Mouse (Mus musculus): Measurements from ENCODE around the gene Wdr20. TPM values are rescaled to one million over a fixed set of nuclear protein-coding genes. Genes with fewer than 3 reads are reported as not detected.

The Wdr20 gene
- polyA plus RNA-seq, 1 experiment: 20.5 TPM

DNA sequence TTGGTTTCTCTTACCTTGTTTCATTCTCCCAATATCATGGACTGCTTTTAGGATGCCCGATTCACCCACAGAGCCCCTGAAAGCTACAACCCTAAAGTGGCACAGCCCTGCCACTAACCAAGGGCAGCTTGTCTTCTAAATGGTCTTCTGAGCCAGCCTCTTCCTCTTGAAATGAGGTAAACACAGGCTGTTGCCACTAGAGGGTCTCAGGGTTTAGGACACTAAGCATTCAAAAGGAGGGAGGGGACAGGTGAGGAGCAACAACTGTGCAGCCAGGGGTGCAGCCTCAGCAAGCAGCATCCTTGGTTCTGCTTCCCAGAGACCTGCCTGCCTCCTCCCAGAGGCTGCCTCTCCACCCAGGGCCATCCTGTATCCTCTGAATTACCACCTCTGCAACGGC lies 84.0 kb downstream of the Wdr20 start:
- DNase-seq (ENCODE audit: low read depth): no peak

DNA sequence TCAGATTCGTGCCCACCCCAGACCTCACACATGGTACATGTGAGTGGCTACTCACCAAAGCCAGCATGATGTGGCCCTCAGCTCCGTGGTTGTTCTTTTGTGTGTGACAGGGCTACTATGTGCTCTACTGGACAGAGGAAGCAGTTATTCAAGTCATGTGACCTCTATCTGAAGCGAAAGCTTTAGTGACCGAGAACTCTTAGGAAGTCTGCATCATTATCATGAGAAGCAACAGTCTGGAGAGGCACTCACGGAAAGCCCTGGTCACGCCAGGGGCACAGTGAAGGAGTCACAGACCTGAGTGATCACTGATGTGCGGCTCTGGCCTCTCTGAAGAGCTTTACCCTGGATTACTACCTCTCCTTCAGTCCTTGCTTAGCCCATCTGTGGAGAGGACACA lies 84.6 kb downstream of the Wdr20 start:
- no peak for DNase-seq (ENCODE audit: low read depth)

GRCm38 (mm10) chr12:110828908-110829307 lies 91.2 kb downstream of the Wdr20 start:
- DNase-seq (ENCODE audit: low read depth): no peak

DNA sequence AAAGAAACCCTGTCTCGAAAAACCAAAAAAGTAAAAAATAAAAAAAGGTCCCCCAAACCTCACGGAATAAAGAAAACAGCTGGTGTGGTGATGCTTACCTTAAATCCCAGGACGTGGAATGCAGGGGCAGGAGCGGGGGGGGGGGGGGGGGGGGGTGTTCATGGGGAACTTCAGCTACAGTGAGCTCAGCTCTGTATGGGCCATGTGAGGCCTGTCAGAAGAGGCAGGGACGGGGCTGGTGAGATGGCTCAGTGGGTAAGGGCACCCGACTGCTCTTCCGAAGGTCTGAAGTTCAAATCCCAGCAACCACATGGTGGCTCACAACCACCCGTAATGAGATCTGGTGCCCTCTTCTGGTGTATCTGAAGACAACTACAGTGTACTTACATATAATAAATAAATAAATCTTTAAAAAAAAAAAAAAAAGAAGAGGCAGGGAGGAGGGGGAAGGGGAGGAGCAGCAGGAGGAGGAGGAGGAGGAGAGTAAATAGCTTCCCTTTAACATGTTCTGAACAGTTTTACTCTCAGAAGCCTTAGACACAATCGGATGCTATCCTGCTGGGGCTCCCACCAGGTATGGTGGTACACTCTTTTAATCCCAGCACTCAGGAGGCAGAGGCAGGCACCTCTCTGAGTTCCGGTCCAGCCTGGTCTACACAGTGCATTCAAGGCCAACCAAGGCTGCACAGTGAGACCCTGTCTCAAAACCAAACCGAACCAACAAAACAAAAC lies 92.7 kb downstream of the Wdr20 start:
- DNase-seq (ENCODE audit: low read depth): no peak

- DNase-seq (ENCODE audit: low read depth): no peak
Measured at GRCm38 (mm10) chr12:110835182-110835581, 97.4 kb downstream of the Wdr20 start.

DNA sequence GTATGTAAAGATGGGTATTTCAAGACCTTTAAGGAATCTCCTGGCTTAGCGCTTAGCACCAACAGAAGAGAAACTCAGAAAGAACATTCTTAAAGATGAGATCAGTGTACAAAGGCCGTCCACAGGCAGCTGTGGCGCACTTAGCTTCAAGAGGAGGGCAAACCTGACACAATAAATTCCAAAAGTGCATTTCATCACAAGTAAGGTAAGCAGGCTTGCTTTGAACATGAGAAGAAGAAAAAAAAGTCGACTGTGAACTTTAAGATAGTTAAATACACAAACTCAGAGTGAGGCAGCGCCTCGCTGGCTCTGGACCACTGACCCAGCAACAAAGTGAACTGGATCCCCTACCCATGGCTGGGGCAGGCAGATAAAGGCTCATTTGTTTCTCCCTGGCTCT lies 99.0 kb downstream of the Wdr20 start:
- no peak for DNase-seq (ENCODE audit: low read depth)

- DNase-seq (ENCODE audit: low read depth): no peak
Measured at GRCm38 (mm10) chr12:110837192-110837841, 99.6 kb downstream of the Wdr20 start.

DNA sequence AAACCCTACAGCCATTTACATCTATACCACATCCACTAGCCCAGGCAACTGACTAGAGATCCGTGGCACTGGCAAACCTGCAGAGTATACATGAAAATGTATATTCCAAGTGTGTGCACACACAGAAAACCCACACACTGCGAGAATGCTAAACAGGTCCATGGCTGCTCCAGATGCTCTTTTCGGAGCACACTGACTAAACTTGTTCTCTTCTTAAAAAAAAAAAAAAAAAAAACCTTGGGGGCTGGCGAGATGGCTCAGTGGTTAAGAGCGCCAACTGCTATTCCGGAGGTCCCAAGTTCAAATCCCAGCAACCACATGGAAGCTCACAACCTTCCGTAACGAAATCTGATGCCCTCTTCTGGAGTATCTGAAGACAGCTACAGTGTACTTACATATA lies 100.1 kb downstream of the Wdr20 start:
- DNase-seq (ENCODE audit: low read depth): no peak

DNA sequence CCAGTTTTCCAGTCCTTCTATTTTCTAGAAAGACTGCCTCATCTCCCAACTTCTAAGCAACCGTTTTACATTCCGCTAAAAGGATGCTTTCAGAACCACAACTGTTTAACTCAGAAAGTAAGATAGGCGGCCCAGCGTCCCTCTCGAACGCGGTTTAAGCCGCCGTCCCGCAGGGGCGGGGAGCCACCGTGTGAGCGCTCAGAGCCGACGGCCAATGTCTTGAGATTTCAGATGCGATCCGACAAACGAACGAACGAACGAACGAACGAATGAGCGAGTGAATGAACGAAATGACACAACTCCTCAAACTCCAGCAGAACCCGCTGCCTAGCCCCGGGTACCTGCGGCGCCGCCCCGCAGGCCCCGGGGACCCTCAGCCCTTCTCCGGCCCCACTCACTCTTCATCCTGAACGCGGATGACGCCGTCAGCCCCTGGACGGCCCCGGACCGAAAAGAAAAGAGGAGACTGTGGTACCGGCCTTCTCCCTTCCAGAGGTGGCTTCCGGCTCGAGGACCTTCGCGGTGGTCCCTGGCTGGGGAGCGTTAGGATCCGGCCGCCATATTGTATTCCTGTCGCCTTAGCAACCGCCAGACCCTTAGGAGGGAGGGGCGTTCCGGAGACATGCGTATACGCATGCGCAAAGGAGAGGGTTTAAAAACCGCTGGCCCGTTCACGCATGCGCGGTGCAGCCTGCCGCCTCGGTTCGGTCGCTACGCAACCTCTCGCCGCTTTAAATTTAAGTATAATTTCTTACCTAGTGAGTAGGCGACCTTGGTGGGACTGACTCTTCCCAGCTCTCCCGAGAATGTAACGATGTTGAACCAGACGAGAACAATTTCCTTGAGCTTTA lies 102.8 kb downstream of the Wdr20 start, which contains the start of gene Mok:
Mok (minus strand) TSS at position 592 of the 851 bp plus-strand sequence.
- DNase-seq (ENCODE audit: low read depth): no peak

GRCm38 (mm10) chr12:110841731-110842493 lies 104.2 kb downstream of the Wdr20 start:
- no peak for DNase-seq (ENCODE audit: low read depth)

DNA sequence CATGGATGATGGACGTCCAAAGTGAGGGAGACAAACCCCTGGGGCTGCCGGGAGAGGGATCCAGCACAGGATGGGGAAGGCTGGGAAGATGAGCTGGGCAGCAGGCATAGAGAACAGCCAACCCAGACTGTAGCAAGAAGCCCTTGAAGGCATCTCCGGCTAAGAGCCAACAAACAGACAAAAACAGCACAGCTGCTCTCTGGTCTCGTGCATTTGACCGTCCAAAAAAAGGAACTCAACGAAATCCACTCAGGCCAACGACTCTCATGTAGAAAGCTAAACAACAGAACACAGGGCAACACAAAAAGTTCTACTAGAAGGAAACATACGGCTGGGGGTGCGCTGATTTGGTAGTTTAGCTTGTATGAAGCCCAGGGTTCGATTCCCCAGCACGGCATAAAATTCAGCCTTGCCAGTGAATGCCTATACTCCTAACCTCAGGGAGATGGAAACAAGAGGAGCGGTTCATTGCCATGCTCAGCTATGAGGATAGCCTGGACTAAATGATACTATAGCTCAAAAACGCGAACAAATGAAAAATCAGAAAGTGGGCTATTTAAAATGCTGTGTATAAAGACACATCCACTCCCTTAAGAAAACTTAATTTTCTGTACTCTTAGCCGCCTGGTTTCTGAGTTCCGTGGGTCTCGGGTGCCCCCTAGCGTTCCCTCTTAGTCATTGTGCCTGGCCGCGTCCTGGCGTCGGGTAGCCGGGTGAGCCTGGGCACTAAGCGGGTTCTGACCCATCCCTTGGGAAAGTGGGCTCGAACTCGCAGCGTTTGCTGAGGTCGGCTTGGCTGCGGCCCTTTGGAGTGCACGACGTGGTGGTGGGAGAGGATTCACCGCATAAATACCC lies 105.7 kb downstream of the Wdr20 start:
- no peak for DNase-seq (ENCODE audit: low read depth)

- DNase-seq (ENCODE audit: low read depth): peak; percentile 46
Measured at GRCm38 (mm10) chr12:110844227-110845130, 106.7 kb downstream of the Wdr20 start.

GRCm38 (mm10) chr12:110845131-110845880 lies 107.6 kb downstream of the Wdr20 start:
- peak; percentile 76 for DNase-seq (ENCODE audit: low read depth)

DNA sequence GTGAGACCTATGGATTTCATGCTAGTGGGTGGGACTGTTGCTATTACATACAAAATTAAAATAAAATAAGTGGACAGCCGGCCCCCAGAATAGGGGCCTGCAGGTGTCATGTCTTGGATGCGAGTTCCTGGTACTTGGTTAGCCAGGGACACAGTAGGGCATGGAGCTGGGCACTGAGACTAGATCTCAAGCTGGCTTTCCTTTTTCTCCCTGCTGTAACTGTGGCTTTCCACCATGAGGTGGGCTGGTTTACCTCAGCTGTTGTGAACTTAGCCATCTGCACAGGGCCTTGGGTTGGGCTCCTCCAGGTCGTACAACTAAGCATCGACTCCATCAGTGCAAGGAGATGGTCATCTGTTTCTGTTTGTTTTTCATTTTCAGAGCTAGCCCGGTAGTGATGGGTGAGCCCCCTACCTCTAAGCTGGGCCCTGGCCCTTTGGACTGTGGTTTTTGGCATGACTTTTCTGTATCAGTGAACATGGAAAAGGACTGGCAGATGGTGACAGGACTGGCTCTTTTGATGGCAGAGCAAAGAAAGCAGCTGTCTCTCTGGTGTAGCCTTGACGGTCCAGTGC lies 108.5 kb downstream of the Wdr20 start:
- no peak for DNase-seq (ENCODE audit: low read depth)

DNA sequence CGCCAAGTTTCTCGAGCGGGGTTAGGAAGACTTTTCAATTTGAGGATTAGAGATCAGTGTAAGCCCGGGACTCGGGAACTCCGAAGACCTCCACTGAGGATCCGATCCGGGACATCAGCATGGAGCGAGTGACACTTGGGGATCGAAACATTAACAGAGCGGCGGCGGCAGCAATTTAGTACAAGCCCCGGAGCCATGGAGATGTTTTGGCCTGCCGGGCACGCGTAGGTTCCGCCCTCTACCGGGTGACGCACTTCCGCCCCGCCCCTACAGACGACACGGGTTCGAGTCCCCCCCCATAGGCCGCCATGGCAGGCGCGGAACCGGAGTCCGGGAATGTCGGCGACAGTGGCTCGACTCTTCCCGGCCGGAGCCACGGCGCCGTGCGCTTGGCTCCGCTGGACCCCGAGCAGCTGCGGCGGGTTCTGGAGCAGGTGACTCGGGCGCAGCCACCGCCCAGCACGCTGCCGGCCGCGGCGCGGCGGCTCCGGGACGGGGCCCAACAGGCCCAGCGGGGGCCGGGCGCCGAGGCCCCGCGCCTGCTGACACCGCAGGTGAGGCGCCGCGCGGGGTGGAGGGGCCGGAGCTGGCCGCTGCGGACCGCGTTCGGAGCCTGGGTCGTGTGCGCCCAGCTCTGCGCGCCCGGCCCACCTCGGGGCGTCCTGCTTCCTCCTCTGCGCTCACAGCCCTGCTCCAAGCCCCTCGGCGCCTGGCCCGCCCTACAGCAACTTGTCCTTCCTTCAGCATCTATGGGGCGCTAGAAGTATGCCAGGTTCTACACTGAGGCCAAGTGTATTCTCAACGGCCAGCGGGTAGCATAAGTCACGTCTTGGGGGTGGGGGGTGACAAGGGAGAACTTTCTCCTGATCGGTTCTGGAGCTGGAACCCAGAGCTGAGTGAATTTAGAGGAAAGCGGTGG lies 112.5 kb downstream of the Wdr20 start, which contains the start of gene Zfp839:
Zfp839 (plus strand) TSS at position 244 of the 919 bp plus-strand sequence.
- DNase-seq (ENCODE audit: low read depth): no peak

GRCm38 (mm10) chr12:110850929-110851256 lies 113.1 kb downstream of the Wdr20 start:
- no peak for DNase-seq (ENCODE audit: low read depth)

- no peak for DNase-seq (ENCODE audit: low read depth)
Measured at GRCm38 (mm10) chr12:110851414-110851813, 113.7 kb downstream of the Wdr20 start.

Measured in gonadal fat pad, adult 2 months (tissue).